Mouse (Mus musculus): Measurements from ENCODE around the gene Gbp4. TPM values are rescaled to one million over a fixed set of nuclear protein-coding genes. Genes with fewer than 3 reads are reported as not detected.
"Not testable (repeated sequence)": the region's sequence is repeated elsewhere in the genome, so short reads cannot be mapped to it uniquely, and the experiment has no call there.

Gbp4 gene
- total and polyA plus RNA-seq, 3 experiments: not detected

- no peak for DNase-seq (ENCODE audit: low read depth, low spot score)
- TF ChIP-seq SMC3 (IDR thresholded peaks at IDR 0.05; ENCODE audit: low read depth, low read length) (no peak), POLR2AphosphoS5 (IDR thresholded peaks at IDR 0.05; ENCODE audit: borderline replicate concordance, low read depth, low read length) (no peak), ZKSCAN1 (IDR thresholded peaks at IDR 0.05; ENCODE audit: low read depth, low read length) (no peak), ZC3H11A (IDR thresholded peaks at IDR 0.05; ENCODE audit: low read depth, low read length) (no peak), MYB (IDR thresholded peaks at IDR 0.05; ENCODE audit: low read depth, low read length) (no peak), TAL1 (IDR thresholded peaks at IDR 0.05; ENCODE audit: low read length) (no peak), ELF1 (IDR thresholded peaks at IDR 0.05; ENCODE audit: low read depth, low read length) (no peak), KAT2A (conservative IDR thresholded peaks at IDR 0.05; ENCODE audit: low read depth, low read length) (no peak), POLR2A (IDR thresholded peaks at IDR 0.05; ENCODE audit: control insufficient read depth in 1 of 2, insufficient read depth in 1 of 2, low read depth in 1 of 2, low read length in 2 of 2, poor library complexity in 1 of 2) (no peak), CTCF (IDR thresholded peaks at IDR 0.05 in 2 of 3, conservative IDR thresholded peaks at IDR 0.05 in 1 of 3; ENCODE audit: control insufficient read depth in 1 of 3, insufficient read depth in 1 of 3, low read depth in 2 of 3, low read length in 3 of 3, poor library complexity in 1 of 3, severe bottlenecking in 1 of 3) (no peak), ZNF384 (IDR thresholded peaks at IDR 0.05; ENCODE audit: low read depth, low read length) (no peak), TCF12 (IDR thresholded peaks at IDR 0.05; ENCODE audit: low read depth, low read length) (no peak), CHD2 (IDR thresholded peaks at IDR 0.05; ENCODE audit: low read length) (no peak), MAZ (IDR thresholded peaks at IDR 0.05; ENCODE audit: low read depth, low read length) (no peak), EP300 (IDR thresholded peaks at IDR 0.05; ENCODE audit: low read depth in 1 of 2, low read length in 2 of 2) (no peak), NRF1 (IDR thresholded peaks at IDR 0.05; ENCODE audit: insufficient read depth, low read depth, low read length, poor library complexity, severe bottlenecking) (no peak), POLR2AphosphoS2 (IDR thresholded peaks at IDR 0.05; ENCODE audit: low read length) (no peak)
- no peak overlapping the region for H3K9ac ChIP-seq (ENCODE audit: control insufficient read depth, low read depth, low read length, poor library complexity, severe bottlenecking)
- H3K27me3 ChIP-seq (ENCODE audit: control insufficient read depth in 1 of 2, insufficient read depth in 2 of 2, low read length in 2 of 2): no peaks in the 10 kb centered on the region
- no peak overlapping the region for H3K4me3 ChIP-seq (ENCODE audit: control insufficient read depth in 1 of 2, insufficient read depth in 1 of 2, low read depth in 2 of 2, low read length in 2 of 2)
- H3K4me1 ChIP-seq (ENCODE audit: control insufficient read depth in 1 of 2, insufficient read depth in 2 of 2, low read length in 2 of 2): no peaks in the 10 kb centered on the region
- H3K9me3 ChIP-seq (replicated peaks; ENCODE audit: insufficient read depth, low read length): no peaks in the 10 kb centered on the region
- no peaks in the 10 kb centered on the region for H3K79me2 ChIP-seq (ENCODE audit: control insufficient read depth, insufficient read depth, low read length, poor library complexity)
- no peaks in the 10 kb centered on the region for H3K36me3 ChIP-seq (ENCODE audit: control insufficient read depth in 1 of 2, insufficient read depth in 2 of 2, low read length in 2 of 2)
- no peak overlapping the region for H3K27ac ChIP-seq (ENCODE audit: control insufficient read depth, low read depth, low read length)
These were observed 480 bp downstream of the Gbp4 start for GRCm38 (mm10) chr5:105138906-105139305.

GRCm38 (mm10) chr5:105136706-105137304 is 2.6 kb downstream of the Gbp4 start:
- not testable (repeated sequence) for DNase-seq (ENCODE audit: low read depth, low spot score); H3K4me3 ChIP-seq (ENCODE audit: control insufficient read depth in 1 of 2, insufficient read depth in 1 of 2, low read depth in 2 of 2, low read length in 2 of 2); H3K27ac ChIP-seq (ENCODE audit: control insufficient read depth, low read depth, low read length); H3K79me2 ChIP-seq (ENCODE audit: control insufficient read depth, insufficient read depth, low read length, poor library complexity); H3K4me1 ChIP-seq (ENCODE audit: control insufficient read depth in 1 of 2, insufficient read depth in 2 of 2, low read length in 2 of 2); H3K9ac ChIP-seq (ENCODE audit: control insufficient read depth, low read depth, low read length, poor library complexity, severe bottlenecking); H3K36me3 ChIP-seq (ENCODE audit: control insufficient read depth in 1 of 2, insufficient read depth in 2 of 2, low read length in 2 of 2); H3K27me3 ChIP-seq (ENCODE audit: control insufficient read depth in 1 of 2, insufficient read depth in 2 of 2, low read length in 2 of 2); H3K9me3 ChIP-seq (replicated peaks; ENCODE audit: insufficient read depth, low read length)

- not testable (repeated sequence) for H3K27me3 ChIP-seq (ENCODE audit: control insufficient read depth in 1 of 2, insufficient read depth in 2 of 2, low read length in 2 of 2); H3K27ac ChIP-seq (ENCODE audit: control insufficient read depth, low read depth, low read length); H3K79me2 ChIP-seq (ENCODE audit: control insufficient read depth, insufficient read depth, low read length, poor library complexity); H3K9ac ChIP-seq (ENCODE audit: control insufficient read depth, low read depth, low read length, poor library complexity, severe bottlenecking); H3K4me3 ChIP-seq (ENCODE audit: control insufficient read depth in 1 of 2, insufficient read depth in 1 of 2, low read depth in 2 of 2, low read length in 2 of 2); H3K36me3 ChIP-seq (ENCODE audit: control insufficient read depth in 1 of 2, insufficient read depth in 2 of 2, low read length in 2 of 2); H3K9me3 ChIP-seq (replicated peaks; ENCODE audit: insufficient read depth, low read length); DNase-seq (ENCODE audit: low read depth, low spot score); H3K4me1 ChIP-seq (ENCODE audit: control insufficient read depth in 1 of 2, insufficient read depth in 2 of 2, low read length in 2 of 2)
These were observed 17.7 kb downstream of the Gbp4 start for GRCm38 (mm10) chr5:105121731-105122130.

Measured in MEL (cell line).